Mouse (Mus musculus): Measurements from ENCODE around the gene Fstl3. TPM values are rescaled to one million over a fixed set of nuclear protein-coding genes. Genes with fewer than 3 reads are reported as not detected.

The Fstl3 gene
- polyA plus RNA-seq (2015; fragmentation: Nextera tagmentation; extraction: Ambion mirVana) = 1.1 and 1.4 TPM in 2 replicates

DNA sequence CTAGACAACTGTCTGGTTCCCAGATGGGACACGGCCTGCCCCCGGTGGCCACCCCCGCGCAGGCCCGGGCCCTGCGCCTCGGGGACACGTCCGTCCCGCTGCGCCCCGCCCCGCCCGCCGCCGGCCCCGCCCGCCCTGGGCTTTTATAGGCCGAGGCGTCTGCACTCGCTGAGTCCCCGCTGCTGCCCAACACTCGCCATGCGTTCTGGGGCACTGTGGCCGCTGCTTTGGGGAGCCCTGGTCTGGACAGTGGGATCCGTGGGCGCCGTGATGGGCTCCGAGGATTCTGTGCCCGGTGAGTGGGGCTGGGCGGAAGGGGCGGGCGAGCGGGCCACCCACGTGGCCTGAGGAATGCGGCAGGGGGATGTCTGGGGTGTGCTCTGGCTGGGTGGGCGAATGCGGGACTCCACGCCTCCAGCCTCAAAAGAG, at the start of gene Fstl3:
Gene Fstl3, plus strand, starts transcription at position 170 of the 429 bp plus-strand sequence.
- H3K36me3 ChIP-seq (ENCODE audit: control insufficient read depth, insufficient read depth) = no peaks in the 10 kb centered on the region
- H3K27ac ChIP-seq (ENCODE audit: low read length) = no peak within 1 kb of the TSS
- peak within 1 kb of the TSS; percentile 14 for H3K4me3 ChIP-seq (replicated peaks; ENCODE audit: low read length)
- 1% methylated on average over 39 of the region's 39 CpGs for WGBS
- peaks cover 17% of the 10 kb centered on the region for H3K27me3 ChIP-seq (replicated peaks; ENCODE audit: control insufficient read depth, insufficient read depth, low read length)
- no peak for ATAC-seq
- H3K4me2 ChIP-seq (ENCODE audit: low read length) = peak within 1 kb of the TSS; percentile 39
- no peak within 1 kb of the TSS; the same call in 1 of the 2 replicates for H3K9ac ChIP-seq (replicated peaks; ENCODE audit: low read depth, low read length)
- H3K9me3 ChIP-seq (ENCODE audit: control insufficient read depth, low read length) = peaks cover 4% of the 10 kb centered on the region; the same call in 1 of the 2 replicates
- peaks cover 20% of the 10 kb centered on the region for H3K4me1 ChIP-seq (replicated peaks; ENCODE audit: control insufficient read depth, insufficient read depth, low read length)

DNA sequence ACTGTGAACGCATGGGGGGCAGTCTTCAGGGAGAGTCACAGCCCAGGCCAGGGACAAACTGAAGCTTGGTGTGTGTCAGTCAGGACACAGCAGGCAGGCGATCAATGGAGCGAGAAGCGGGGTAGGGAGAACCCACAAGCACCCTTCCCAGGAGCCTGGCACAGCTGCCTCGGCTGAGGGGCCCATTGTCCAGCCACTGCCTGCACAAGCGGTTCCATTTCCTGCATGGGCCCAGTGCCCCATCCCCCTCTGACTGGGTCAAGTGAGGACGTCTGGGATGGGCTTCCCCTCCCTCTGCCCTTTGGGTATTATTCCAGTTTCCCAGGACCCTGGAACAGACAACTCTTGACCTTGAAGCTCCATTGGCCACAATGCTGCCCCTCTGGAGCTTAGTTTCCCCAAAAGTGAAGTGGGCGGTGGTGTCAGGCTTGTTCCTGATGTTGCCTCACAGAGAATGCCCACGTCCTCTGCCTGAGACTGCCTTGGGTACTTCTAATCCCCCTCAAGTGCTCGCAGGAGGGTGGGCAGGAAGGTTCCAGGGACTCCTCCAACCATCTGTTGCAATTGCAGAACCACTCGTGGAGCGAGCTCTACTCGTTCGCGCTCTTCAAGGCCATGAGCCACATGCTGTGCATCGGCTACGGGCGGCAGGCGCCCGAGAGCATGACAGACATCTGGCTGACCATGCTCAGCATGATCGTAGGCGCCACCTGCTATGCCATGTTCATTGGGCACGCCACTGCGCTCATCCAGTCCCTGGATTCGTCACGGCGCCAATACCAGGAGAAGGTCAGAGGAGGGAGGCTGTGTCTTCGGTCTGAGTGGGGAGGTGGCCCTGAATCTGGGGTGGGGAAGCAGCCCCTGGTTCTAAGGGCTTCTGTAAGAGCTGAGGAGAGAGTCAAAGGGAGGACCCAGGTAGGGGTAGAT, 48.5 kb upstream of the Fstl3 start:
- no peaks in the 10 kb centered on the region for H3K27me3 ChIP-seq (replicated peaks; ENCODE audit: control insufficient read depth, insufficient read depth, low read length)
- no peak overlapping the region for H3K9ac ChIP-seq (replicated peaks; ENCODE audit: low read depth, low read length)
- no peak overlapping the region for H3K4me2 ChIP-seq (ENCODE audit: low read length)
- WGBS = 75% methylated on average over 28 of the region's 28 CpGs
- H3K9me3 ChIP-seq (ENCODE audit: control insufficient read depth, low read length) = no peaks in the 10 kb centered on the region
- no peak overlapping the region for H3K4me3 ChIP-seq (replicated peaks; ENCODE audit: low read length)
- ATAC-seq = no peak
- H3K36me3 ChIP-seq (ENCODE audit: control insufficient read depth, insufficient read depth) = no peaks in the 10 kb centered on the region; the same call in 1 of the 2 replicates
- no peaks in the 10 kb centered on the region; the same call in 1 of the 2 replicates for H3K4me1 ChIP-seq (replicated peaks; ENCODE audit: control insufficient read depth, insufficient read depth, low read length)
- H3K27ac ChIP-seq (ENCODE audit: low read length) = no peak overlapping the region

DNA sequence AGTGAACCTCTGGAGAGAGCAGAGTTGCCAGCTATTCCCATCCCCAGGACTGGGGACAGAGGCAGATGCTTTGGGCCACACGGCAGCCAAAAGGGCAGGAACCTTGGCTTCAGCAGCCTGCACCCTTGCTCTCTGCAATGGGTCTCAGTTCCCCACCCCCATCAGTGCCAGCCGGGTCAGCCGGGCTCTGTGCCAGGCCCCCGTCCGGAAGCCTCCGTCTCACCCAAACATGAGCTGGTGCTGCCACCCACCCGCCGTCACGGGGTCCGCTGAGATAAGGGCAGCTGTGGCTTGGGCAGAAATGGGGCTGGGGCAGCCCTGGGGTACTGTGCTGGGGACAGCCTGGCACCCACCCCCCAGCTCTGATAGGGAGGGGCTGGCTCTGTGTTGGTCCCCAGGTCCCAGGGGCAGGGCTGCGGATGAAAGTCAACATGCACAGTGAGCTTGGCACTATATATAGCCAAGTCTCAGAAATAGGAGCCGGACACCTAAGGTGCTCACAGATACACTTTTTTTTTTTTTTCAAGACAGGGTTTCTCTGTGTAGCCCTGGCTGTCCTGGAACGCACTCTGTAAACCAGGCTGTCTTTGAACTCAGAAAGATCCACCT, 47.6 kb upstream of the Fstl3 start:
- no peak overlapping the region for H3K4me2 ChIP-seq (ENCODE audit: low read length)
- peak; percentile 52 for ATAC-seq
- no peak overlapping the region for H3K9ac ChIP-seq (replicated peaks; ENCODE audit: low read depth, low read length)
- no peaks in the 10 kb centered on the region; the same call in 1 of the 2 replicates for H3K4me1 ChIP-seq (replicated peaks; ENCODE audit: control insufficient read depth, insufficient read depth, low read length)
- 64% methylated on average over 13 of the region's 13 CpGs for WGBS
- H3K27ac ChIP-seq (ENCODE audit: low read length) = no peak overlapping the region
- no peaks in the 10 kb centered on the region for H3K27me3 ChIP-seq (replicated peaks; ENCODE audit: control insufficient read depth, insufficient read depth, low read length)
- no peak overlapping the region for H3K4me3 ChIP-seq (replicated peaks; ENCODE audit: low read length)
- no peaks in the 10 kb centered on the region; the same call in 1 of the 2 replicates for H3K36me3 ChIP-seq (ENCODE audit: control insufficient read depth, insufficient read depth)
- H3K9me3 ChIP-seq (ENCODE audit: control insufficient read depth, low read length) = no peaks in the 10 kb centered on the region

DNA sequence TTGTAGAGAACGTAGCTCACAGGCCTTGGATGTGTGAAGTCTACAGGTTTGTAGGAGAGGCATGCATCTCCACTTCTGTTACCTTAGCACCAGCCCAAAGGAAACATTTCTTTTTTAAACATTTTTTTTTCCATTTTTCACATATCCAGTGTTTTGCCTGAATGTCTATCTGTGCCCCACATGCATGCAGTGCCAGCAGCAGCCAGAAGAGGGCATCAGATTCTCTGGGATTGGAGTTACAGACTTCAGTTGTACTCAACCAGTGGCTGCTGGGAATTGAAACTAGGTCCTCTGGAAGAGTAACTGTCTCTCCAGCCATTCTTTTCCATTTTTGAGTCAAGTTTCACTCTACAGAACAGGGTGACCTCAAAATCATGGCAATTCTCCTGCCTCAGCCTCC, 44.6 kb upstream of the Fstl3 start:
- no peak overlapping the region for H3K9ac ChIP-seq (replicated peaks; ENCODE audit: low read depth, low read length)
- WGBS = 100% methylated on average over 1 of the region's 1 CpGs
- H3K4me2 ChIP-seq (ENCODE audit: low read length) = no peak overlapping the region
- no peak for ATAC-seq
- no peaks in the 10 kb centered on the region; the same call in 1 of the 2 replicates for H3K4me1 ChIP-seq (replicated peaks; ENCODE audit: control insufficient read depth, insufficient read depth, low read length)
- H3K36me3 ChIP-seq (ENCODE audit: control insufficient read depth, insufficient read depth) = peaks cover 20% of the 10 kb centered on the region
- H3K9me3 ChIP-seq (ENCODE audit: control insufficient read depth, low read length) = peaks cover 4% of the 10 kb centered on the region; the same call in 1 of the 2 replicates
- no peak overlapping the region for H3K4me3 ChIP-seq (replicated peaks; ENCODE audit: low read length)
- H3K27ac ChIP-seq (ENCODE audit: low read length) = no peak overlapping the region
- H3K27me3 ChIP-seq (replicated peaks; ENCODE audit: control insufficient read depth, insufficient read depth, low read length) = peaks cover 2% of the 10 kb centered on the region

DNA sequence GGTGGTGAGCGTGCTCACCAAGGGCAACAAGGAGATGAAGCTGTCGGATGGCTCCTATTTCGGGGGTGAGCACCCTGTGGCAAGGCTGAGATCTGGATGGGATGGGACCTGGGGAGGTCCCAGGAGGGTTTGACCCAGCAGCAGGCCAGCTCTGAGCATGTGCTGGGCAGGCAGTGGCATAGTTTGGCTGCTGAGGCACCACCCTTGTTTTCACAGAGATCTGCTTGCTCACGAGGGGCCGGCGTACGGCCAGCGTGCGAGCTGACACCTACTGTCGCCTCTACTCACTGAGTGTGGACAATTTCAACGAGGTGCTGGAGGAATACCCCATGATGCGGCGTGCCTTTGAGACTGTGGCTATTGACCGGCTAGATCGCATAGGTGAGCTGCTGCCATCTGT, 43.2 kb upstream of the Fstl3 start:
- H3K9me3 ChIP-seq (ENCODE audit: control insufficient read depth, low read length) = peaks cover 14% of the 10 kb centered on the region; the same call in 1 of the 2 replicates
- H3K9ac ChIP-seq (replicated peaks; ENCODE audit: low read depth, low read length) = no peak overlapping the region
- H3K4me3 ChIP-seq (replicated peaks; ENCODE audit: low read length) = no peak overlapping the region
- no peaks in the 10 kb centered on the region; the same call in 1 of the 2 replicates for H3K4me1 ChIP-seq (replicated peaks; ENCODE audit: control insufficient read depth, insufficient read depth, low read length)
- no peak overlapping the region for H3K4me2 ChIP-seq (ENCODE audit: low read length)
- no peak overlapping the region for H3K27ac ChIP-seq (ENCODE audit: low read length)
- peaks cover 33% of the 10 kb centered on the region for H3K36me3 ChIP-seq (ENCODE audit: control insufficient read depth, insufficient read depth)
- ATAC-seq = no peak
- H3K27me3 ChIP-seq (replicated peaks; ENCODE audit: control insufficient read depth, insufficient read depth, low read length) = peaks cover 2% of the 10 kb centered on the region
- WGBS = 96% methylated on average over 15 of the region's 15 CpGs

DNA sequence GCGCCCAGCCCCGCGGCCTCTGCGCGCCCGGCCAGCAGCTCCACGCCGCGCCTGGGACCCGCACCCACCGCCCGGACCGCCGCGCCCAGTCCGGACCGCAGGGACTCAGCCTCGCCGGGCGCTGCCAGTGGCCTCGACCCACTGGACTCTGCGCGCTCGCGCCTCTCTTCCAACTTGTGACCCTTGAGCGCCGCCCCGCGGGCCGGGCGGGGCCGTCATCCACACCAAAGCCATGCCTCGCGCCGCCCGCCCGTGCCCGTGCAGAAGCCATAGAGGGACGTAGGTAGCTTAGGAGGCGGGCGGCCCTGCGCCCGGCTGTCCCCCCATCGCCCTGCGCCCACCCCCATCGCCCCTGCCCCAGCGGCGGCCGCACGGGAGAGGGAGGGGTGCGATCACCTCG, 41.7 kb upstream of the Fstl3 start:
- Histone ChIP-seq H3K4me3 (replicated peaks; ENCODE audit: low read length) (no peak overlapping the region), H3K36me3 (ENCODE audit: control insufficient read depth, insufficient read depth) (peaks cover 49% of the 10 kb centered on the region), H3K27me3 (replicated peaks; ENCODE audit: control insufficient read depth, insufficient read depth, low read length) (peaks cover 2% of the 10 kb centered on the region), H3K9me3 (ENCODE audit: control insufficient read depth, low read length) (peaks cover 26% of the 10 kb centered on the region), H3K27ac (ENCODE audit: low read length) (no peak overlapping the region), H3K9ac (replicated peaks; ENCODE audit: low read depth, low read length) (no peak overlapping the region), H3K4me2 (ENCODE audit: low read length) (no peak overlapping the region), H3K4me1 (replicated peaks; ENCODE audit: control insufficient read depth, insufficient read depth, low read length) (no peaks in the 10 kb centered on the region)
- WGBS = 26% methylated on average over 51 of the region's 52 CpGs
- ATAC-seq = no peak

DNA sequence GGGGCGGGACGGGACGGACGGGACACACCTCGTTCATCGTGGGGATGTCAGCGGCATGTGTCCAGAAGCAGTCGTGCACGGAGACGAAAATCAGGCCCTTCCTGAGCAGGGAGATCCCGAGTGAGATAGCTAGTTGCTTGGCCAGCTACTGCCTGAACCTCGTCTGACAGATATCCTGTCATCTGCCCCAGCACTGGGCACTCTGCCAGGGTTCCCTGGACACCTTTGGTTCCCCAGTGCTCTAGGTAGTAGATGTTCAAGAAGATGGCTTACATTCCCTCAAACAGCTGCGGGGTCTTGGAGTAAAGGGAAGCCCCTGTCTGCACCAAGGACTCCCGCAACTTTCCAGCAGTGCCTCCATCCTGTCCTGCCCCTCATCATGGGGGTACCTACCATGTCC, 40.4 kb upstream of the Fstl3 start:
- peaks cover 28% of the 10 kb centered on the region for H3K9me3 ChIP-seq (ENCODE audit: control insufficient read depth, low read length)
- H3K4me1 ChIP-seq (replicated peaks; ENCODE audit: control insufficient read depth, insufficient read depth, low read length) = no peaks in the 10 kb centered on the region
- H3K4me2 ChIP-seq (ENCODE audit: low read length) = no peak overlapping the region
- no peak overlapping the region for H3K4me3 ChIP-seq (replicated peaks; ENCODE audit: low read length)
- no peak for ATAC-seq
- H3K36me3 ChIP-seq (ENCODE audit: control insufficient read depth, insufficient read depth) = peaks cover 62% of the 10 kb centered on the region
- H3K9ac ChIP-seq (replicated peaks; ENCODE audit: low read depth, low read length) = no peak overlapping the region
- no peak overlapping the region for H3K27ac ChIP-seq (ENCODE audit: low read length)
- peaks cover 2% of the 10 kb centered on the region for H3K27me3 ChIP-seq (replicated peaks; ENCODE audit: control insufficient read depth, insufficient read depth, low read length)
- 90% methylated on average over 14 of the region's 14 CpGs for WGBS

DNA sequence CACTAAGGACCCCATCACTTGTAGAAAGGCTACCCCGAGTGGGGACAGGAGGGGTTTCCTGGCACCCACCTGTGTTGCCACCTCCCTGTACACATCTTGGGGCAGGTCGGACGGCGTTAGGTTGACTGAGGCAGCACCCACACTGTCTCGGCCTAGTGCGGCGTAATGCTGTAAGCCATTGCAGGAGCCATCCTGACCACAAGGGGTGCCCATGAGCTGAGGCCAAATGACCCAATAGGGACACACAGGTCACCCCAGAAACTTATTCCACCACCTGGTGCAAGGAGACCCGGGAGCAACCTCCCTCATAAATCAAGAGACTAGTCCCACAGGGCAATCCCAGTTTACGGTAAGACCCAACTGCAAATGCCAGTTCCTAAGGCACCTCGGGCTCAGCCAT, 38.8 kb upstream of the Fstl3 start:
- peaks cover 2% of the 10 kb centered on the region for H3K27me3 ChIP-seq (replicated peaks; ENCODE audit: control insufficient read depth, insufficient read depth, low read length)
- peaks cover 73% of the 10 kb centered on the region for H3K36me3 ChIP-seq (ENCODE audit: control insufficient read depth, insufficient read depth)
- WGBS = 89% methylated on average over 10 of the region's 10 CpGs

DNA sequence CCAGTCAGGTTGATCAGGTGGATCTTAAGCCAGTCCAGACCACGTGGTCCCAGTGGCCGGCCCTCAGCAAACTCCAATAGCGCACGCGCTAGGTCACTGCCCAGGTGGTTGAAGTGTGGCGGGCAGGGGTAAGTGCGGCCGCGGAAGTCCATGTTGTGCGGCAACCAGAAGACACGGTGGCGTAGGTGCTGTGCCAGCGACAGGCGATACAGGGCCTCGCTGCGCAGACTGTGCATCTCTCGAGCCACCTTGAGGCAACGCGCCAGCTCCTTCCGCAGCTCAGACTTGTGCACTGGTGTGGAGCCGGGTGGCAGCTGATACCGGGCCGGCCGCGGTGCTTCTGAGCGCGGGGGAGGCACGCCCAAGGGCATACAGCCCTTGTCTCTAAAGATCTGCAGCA, 37.8 kb upstream of the Fstl3 start:
- Histone ChIP-seq H3K36me3 (ENCODE audit: control insufficient read depth, insufficient read depth) (peaks cover 73% of the 10 kb centered on the region), H3K4me3 (replicated peaks; ENCODE audit: low read length) (no peak overlapping the region), H3K27me3 (replicated peaks; ENCODE audit: control insufficient read depth, insufficient read depth, low read length) (peaks cover 2% of the 10 kb centered on the region), H3K9ac (replicated peaks; ENCODE audit: low read depth, low read length) (no peak overlapping the region), H3K9me3 (ENCODE audit: control insufficient read depth, low read length) (peaks cover 28% of the 10 kb centered on the region), H3K4me1 (replicated peaks; ENCODE audit: control insufficient read depth, insufficient read depth, low read length) (no peaks in the 10 kb centered on the region), H3K4me2 (ENCODE audit: low read length) (no peak overlapping the region), H3K27ac (ENCODE audit: low read length) (no peak overlapping the region)
- no peak for ATAC-seq
- WGBS = 97% methylated on average over 28 of the region's 28 CpGs

More for the DNA sequence above, 38.8 kb upstream of the Fstl3 start:
- Histone ChIP-seq H3K4me1 (replicated peaks; ENCODE audit: control insufficient read depth, insufficient read depth, low read length) (no peaks in the 10 kb centered on the region), H3K9ac (replicated peaks; ENCODE audit: low read depth, low read length) (no peak overlapping the region), H3K4me3 (replicated peaks; ENCODE audit: low read length) (no peak overlapping the region), H3K9me3 (ENCODE audit: control insufficient read depth, low read length) (peaks cover 28% of the 10 kb centered on the region), H3K27ac (ENCODE audit: low read length) (no peak overlapping the region), H3K4me2 (ENCODE audit: low read length) (no peak overlapping the region)
- ATAC-seq = no peak

Measured in forebrain, embryonic 16.5 days (tissue).